Mouse (Mus musculus): ENCODE results near the gene Ankar. TPM values are rescaled to one million over a fixed set of nuclear protein-coding genes. Genes with fewer than 3 reads are reported as not detected.

Gene Ankar
- total RNA-seq, 2 experiments from 2014 or later, result not detected

GRCm38 (mm10) chr1:72601233-72601632 is 99.1 kb downstream of the Ankar start:
- DNase-seq (ENCODE audit: extremely low spot score in 1 of 2, low spot score in 2 of 2), result no peak
- intact Hi-C loops (cut with DNase I), result no loop called here

DNA sequence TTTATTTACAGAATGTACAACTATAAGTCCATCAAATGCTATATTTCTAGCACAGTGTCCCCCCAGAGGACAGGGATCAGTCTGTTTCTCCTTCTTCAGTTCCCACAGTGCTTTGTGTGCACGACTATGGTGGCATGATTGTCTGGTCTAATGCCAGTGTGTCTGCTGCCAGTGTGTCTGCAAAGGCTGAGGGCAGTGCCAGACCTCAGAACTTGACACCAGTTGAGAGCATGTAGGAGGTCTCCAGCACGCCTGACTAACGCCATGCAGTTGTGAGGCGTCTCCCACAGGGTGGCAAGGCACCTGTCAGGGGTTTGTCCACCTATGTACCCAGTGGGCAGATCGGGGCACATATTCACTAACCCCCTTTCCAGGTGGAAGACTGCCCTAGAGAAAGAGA is 99.6 kb downstream of the Ankar start:
- intact Hi-C loops (cut with DNase I), result no loop called here
- no peak for DNase-seq (ENCODE audit: extremely low spot score in 1 of 2, low spot score in 2 of 2)

- intact Hi-C loops (cut with DNase I), result no loop called here
- DNase-seq (ENCODE audit: extremely low spot score in 1 of 2, low spot score in 2 of 2), result peak in 1 of 2 experiments; percentile 47
These were observed 101.0 kb downstream of the Ankar start for GRCm38 (mm10) chr1:72599146-72600101.

GRCm38 (mm10) chr1:72596231-72596630 is 104.1 kb downstream of the Ankar start:
- no peak for DNase-seq (ENCODE audit: extremely low spot score in 1 of 2, low spot score in 2 of 2)
- intact Hi-C loops (cut with DNase I), result no loop called here

DNA sequence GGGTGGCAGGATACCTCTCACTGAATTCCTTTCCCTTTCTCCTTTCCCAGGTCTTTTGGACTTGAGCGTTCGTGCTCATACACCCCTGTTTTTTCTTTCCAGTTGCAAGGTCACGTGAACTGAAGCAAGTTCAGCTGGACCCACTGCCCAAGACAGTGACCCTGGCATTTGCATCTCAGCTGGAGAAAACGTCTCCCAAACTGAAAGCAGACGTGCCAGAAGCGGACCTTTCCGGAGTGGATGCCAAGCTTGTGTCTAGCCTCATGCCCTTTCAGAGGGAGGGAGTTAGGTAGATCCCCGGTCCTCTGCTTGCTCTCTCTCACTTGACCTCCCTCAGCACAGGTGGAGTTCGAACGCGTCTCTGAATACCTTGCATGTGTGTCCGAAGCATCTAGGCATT is 104.7 kb downstream of the Ankar start:
- no peak for DNase-seq (ENCODE audit: extremely low spot score in 1 of 2, low spot score in 2 of 2)
- intact Hi-C loops (cut with DNase I), result no loop called here

DNA sequence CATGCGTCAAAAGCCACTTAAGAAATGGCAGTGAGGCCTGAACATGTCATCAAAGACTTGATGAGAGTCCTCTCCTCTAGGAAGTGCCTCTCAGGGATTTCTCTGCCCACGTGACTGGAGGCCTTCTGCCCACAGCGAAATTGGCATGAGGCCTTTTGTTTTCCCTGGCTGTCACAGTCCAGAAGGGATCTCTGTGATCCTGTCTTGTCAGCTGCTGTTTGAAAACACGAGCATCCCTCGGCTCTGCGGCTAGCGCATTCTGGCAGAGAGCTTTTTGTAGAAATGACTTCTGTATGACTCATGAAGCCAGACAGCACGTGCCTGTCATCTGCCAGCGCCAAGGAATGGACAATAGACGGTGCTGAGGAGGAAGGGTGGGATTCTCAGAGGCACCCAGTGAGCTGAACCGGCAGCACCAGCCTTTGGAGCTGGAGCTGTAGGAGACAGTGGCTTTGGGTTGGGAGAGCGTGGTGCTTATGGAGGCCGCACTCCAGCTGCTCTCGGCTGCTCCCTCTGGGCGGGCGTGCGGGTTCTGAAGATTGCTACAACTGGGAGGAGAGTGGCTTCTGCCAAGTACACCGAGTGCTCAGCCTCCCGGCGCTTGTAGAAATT is 106.9 kb downstream of the Ankar start:
- DNase-seq (ENCODE audit: extremely low spot score in 1 of 2, low spot score in 2 of 2), result peak; percentile 45 to 63
- intact Hi-C loops (cut with DNase I), result no loop called here

Other genes starting within 250 kb of the Ankar start
- 10 to 100 TPM; 47.6 to 50.1 TPM for gene March4, start 163.6 kb downstream of the Ankar start, total RNA-seq (2021)
- gene Smarcal1, start 117.3 kb downstream of the Ankar start, total RNA-seq (2021), result 10 to 100 TPM; 50.3 to 51.2 TPM
- 100 to 1,000 TPM; 577 to 581 TPM for gene Rpl37a, start 10.7 kb upstream of the Ankar start, total RNA-seq (2021)
- 100 to 1,000 TPM; 109 to 114 TPM for gene Igfbp2, start 123.9 kb upstream of the Ankar start, total RNA-seq (2021)
- 10 to 100 TPM; 97.0 to 98.9 TPM for gene Igfbp5, start 174.3 kb upstream of the Ankar start, total RNA-seq (2021)